Mouse (Mus musculus): ENCODE measurements around the gene Ndufs8. TPM values are rescaled to one million over a fixed set of nuclear protein-coding genes. Genes with fewer than 3 reads are reported as not detected.
A peak's percentile ranks its signal among the peaks of the same experiment; 100 is the strongest.

Ndufs8 gene
- polyA plus RNA-seq, 1 experiment from 2014 or later: 258 TPM

- 76% methylated on average over 5 of the region's 5 CpGs for WGBS
- Histone ChIP-seq H3K9me3 (no peaks in the 10 kb centered on the region), H3K27ac (replicated peaks) (no peak overlapping the region), H3K27me3 (replicated peaks; ENCODE audit: low read depth, poor library complexity, severe bottlenecking) (no peaks in the 10 kb centered on the region), H3K4me3 (no peak overlapping the region), H3K36me3 (replicated peaks) (peaks cover 41% of the 10 kb centered on the region), H3K4me1 (peaks cover 54% of the 10 kb centered on the region)
- no peak for DNase-seq (ENCODE audit: low spot score)
Measured at GRCm38 (mm10) chr19:3910206-3910605, 2.4 kb downstream of the Ndufs8 start.

DNA sequence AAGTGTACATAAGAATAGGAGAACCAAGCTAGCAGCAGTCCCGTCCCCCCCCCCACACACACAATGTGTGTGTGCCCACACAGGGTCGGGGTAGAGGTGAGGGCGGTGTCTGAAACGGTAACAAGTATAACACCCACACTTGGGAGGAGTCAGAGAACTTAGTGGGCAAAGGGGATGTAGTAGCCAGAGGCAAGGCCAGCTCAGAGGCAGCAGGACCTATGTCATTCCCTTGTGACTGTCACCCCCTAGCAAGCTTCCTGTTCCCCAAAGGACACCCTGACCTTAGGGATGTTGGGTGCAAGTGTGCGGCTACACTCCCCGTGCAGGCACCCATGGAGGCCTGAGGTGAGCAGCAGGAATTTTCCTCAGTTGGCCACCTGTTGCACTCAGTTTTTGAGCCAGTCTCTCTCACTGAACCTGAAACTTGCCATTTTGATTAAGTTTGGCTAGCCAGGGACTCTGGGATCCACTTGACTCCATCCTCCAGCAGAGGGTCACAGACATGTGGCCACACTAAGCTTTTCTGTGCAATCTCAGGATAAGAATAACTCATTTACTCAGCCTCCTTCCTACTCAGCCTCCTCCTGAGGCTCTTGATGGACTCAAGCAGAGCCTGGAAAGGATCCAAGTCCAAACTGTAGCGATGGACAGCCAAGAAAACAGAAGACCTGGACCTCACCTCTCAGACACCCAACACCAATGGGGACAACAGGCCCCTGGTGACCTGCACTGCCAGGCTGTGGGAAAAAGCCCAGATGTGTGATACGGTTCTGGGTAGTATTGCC lies 4.5 kb downstream of the Ndufs8 start:
- H3K36me3 ChIP-seq (replicated peaks): peaks cover 50% of the 10 kb centered on the region
- no peak for DNase-seq (ENCODE audit: low spot score)
- WGBS: 85% methylated on average over 8 of the region's 8 CpGs
- peaks cover 63% of the 10 kb centered on the region for H3K4me1 ChIP-seq
- H3K27me3 ChIP-seq (replicated peaks; ENCODE audit: low read depth, poor library complexity, severe bottlenecking): no peaks in the 10 kb centered on the region
- no peaks in the 10 kb centered on the region for H3K9me3 ChIP-seq
- H3K4me3 ChIP-seq: peak overlapping the region; percentile 66; the same call in 1 of the 2 replicates
- H3K27ac ChIP-seq (replicated peaks): no peak overlapping the region

GRCm38 (mm10) chr19:3906795-3907786 lies 5.5 kb downstream of the Ndufs8 start, which contains the start of gene Tcirg1:
Gene Tcirg1, minus strand, starts transcription at chr19:3907133.
- 5% methylated on average over 36 of the region's 36 CpGs for WGBS
- Histone ChIP-seq H3K36me3 (replicated peaks) (peaks cover 60% of the 10 kb centered on the region), H3K27ac (replicated peaks) (peak within 1 kb of the TSS; percentile 82), H3K9me3 (no peaks in the 10 kb centered on the region), H3K27me3 (replicated peaks; ENCODE audit: low read depth, poor library complexity, severe bottlenecking) (no peaks in the 10 kb centered on the region), H3K4me3 (peak within 1 kb of the TSS; percentile 66), H3K4me1 (peaks cover 69% of the 10 kb centered on the region)
- peak; percentile 80 for DNase-seq (ENCODE audit: low spot score)

GRCm38 (mm10) chr19:3906326-3906725 lies 6.2 kb downstream of the Ndufs8 start:
- peak overlapping the region; percentile 82 for H3K27ac ChIP-seq (replicated peaks)

GRCm38 (mm10) chr19:3905261-3905969 lies 7.2 kb downstream of the Ndufs8 start:
- H3K27ac ChIP-seq (replicated peaks): peak overlapping the region; percentile 82
- peaks cover 59% of the 10 kb centered on the region for H3K36me3 ChIP-seq (replicated peaks)
- H3K9me3 ChIP-seq: no peaks in the 10 kb centered on the region
- WGBS: 20% methylated on average over 6 of the region's 6 CpGs
- peaks cover 60% of the 10 kb centered on the region for H3K4me1 ChIP-seq
- peak overlapping the region; percentile 66 for H3K4me3 ChIP-seq
- no peak for DNase-seq (ENCODE audit: low spot score)
- H3K27me3 ChIP-seq (replicated peaks; ENCODE audit: low read depth, poor library complexity, severe bottlenecking): no peaks in the 10 kb centered on the region

More at GRCm38 (mm10) chr19:3906326-3906725, 6.2 kb downstream of the Ndufs8 start:
- no peaks in the 10 kb centered on the region for H3K9me3 ChIP-seq
- no peak for DNase-seq (ENCODE audit: low spot score)
- H3K36me3 ChIP-seq (replicated peaks): peaks cover 64% of the 10 kb centered on the region
- H3K4me1 ChIP-seq: peaks cover 61% of the 10 kb centered on the region
- H3K4me3 ChIP-seq: peak overlapping the region; percentile 66
- H3K27me3 ChIP-seq (replicated peaks; ENCODE audit: low read depth, poor library complexity, severe bottlenecking): no peaks in the 10 kb centered on the region
- 38% methylated on average over 10 of the region's 10 CpGs for WGBS

- H3K4me3 ChIP-seq: peak overlapping the region; percentile 4; the same call in 1 of the 2 replicates
- no peaks in the 10 kb centered on the region for H3K27me3 ChIP-seq (replicated peaks; ENCODE audit: low read depth, poor library complexity, severe bottlenecking)
- WGBS: 65% methylated on average over 10 of the region's 10 CpGs
- H3K4me1 ChIP-seq: peaks cover 56% of the 10 kb centered on the region
- no peak overlapping the region; the same call in 1 of the 2 replicates for H3K27ac ChIP-seq (replicated peaks)
- peaks cover 56% of the 10 kb centered on the region for H3K36me3 ChIP-seq (replicated peaks)
- H3K9me3 ChIP-seq: no peaks in the 10 kb centered on the region
- no peak for DNase-seq (ENCODE audit: low spot score)
Measured at GRCm38 (mm10) chr19:3904363-3904675, 8.3 kb downstream of the Ndufs8 start.

GRCm38 (mm10) chr19:3903648-3904362 lies 8.8 kb downstream of the Ndufs8 start:
- H3K4me1 ChIP-seq: peaks cover 56% of the 10 kb centered on the region
- no peaks in the 10 kb centered on the region for H3K9me3 ChIP-seq
- H3K27me3 ChIP-seq (replicated peaks; ENCODE audit: low read depth, poor library complexity, severe bottlenecking): no peaks in the 10 kb centered on the region
- 65% methylated on average over 25 of the region's 25 CpGs for WGBS
- peaks cover 54% of the 10 kb centered on the region for H3K36me3 ChIP-seq (replicated peaks)
- DNase-seq (ENCODE audit: low spot score): no peak
- H3K4me3 ChIP-seq: peak overlapping the region; percentile 4; the same call in 1 of the 2 replicates
- H3K27ac ChIP-seq (replicated peaks): peak overlapping the region; percentile 11; the same call in 1 of the 2 replicates

GRCm38 (mm10) chr19:3902966-3903365 lies 9.6 kb downstream of the Ndufs8 start:
- 86% methylated on average over 12 of the region's 12 CpGs for WGBS
- H3K27me3 ChIP-seq (replicated peaks; ENCODE audit: low read depth, poor library complexity, severe bottlenecking): no peaks in the 10 kb centered on the region
- 0 out of 2 replicates have a peak overlapping the region, but pooled peaks have one; percentile 11 for H3K27ac ChIP-seq (replicated peaks)
- H3K36me3 ChIP-seq (replicated peaks): peaks cover 53% of the 10 kb centered on the region
- peaks cover 56% of the 10 kb centered on the region for H3K4me1 ChIP-seq
- no peaks in the 10 kb centered on the region for H3K9me3 ChIP-seq
- H3K4me3 ChIP-seq: no peak overlapping the region
- DNase-seq (ENCODE audit: low spot score): no peak

DNA sequence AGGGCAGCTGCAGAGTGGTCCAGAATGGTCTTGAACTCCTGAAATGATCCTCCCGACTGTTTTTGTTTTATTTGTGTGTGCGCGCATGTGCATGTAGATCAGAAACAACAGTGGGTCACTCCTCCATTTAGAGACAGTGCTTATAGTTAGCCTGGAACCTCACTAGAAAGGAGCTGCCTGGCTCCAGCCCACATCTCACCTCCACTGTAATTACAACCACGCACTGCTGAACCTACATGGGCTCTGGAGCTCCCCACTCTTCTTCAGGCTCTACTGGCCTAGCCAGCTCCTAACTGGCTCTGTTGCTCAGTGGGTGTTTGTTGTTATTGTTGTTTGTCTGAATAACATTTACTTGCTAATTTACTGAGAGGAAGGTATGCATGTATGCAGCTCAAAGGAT lies 13.0 kb downstream of the Ndufs8 start:
- peaks cover 82% of the 10 kb centered on the region for H3K36me3 ChIP-seq (replicated peaks)
- WGBS: 95% methylated on average over 4 of the region's 4 CpGs
- no peaks in the 10 kb centered on the region for H3K27me3 ChIP-seq (replicated peaks; ENCODE audit: low read depth, poor library complexity, severe bottlenecking)

GRCm38 (mm10) chr19:3898952-3899351 lies 13.6 kb downstream of the Ndufs8 start:
- Histone ChIP-seq H3K36me3 (replicated peaks) (peaks cover 89% of the 10 kb centered on the region), H3K4me1 (peaks cover 28% of the 10 kb centered on the region), H3K27me3 (replicated peaks; ENCODE audit: low read depth, poor library complexity, severe bottlenecking) (no peaks in the 10 kb centered on the region), H3K9me3 (no peaks in the 10 kb centered on the region), H3K27ac (replicated peaks) (no peak overlapping the region), H3K4me3 (no peak overlapping the region)
- WGBS: 86% methylated on average over 7 of the region's 7 CpGs
- DNase-seq (ENCODE audit: low spot score): no peak

More for the DNA sequence above, 13.0 kb downstream of the Ndufs8 start:
- Histone ChIP-seq H3K4me1 (peaks cover 35% of the 10 kb centered on the region), H3K27ac (replicated peaks) (no peak overlapping the region), H3K4me3 (no peak overlapping the region), H3K9me3 (no peaks in the 10 kb centered on the region)
- no peak for DNase-seq (ENCODE audit: low spot score)

DNA sequence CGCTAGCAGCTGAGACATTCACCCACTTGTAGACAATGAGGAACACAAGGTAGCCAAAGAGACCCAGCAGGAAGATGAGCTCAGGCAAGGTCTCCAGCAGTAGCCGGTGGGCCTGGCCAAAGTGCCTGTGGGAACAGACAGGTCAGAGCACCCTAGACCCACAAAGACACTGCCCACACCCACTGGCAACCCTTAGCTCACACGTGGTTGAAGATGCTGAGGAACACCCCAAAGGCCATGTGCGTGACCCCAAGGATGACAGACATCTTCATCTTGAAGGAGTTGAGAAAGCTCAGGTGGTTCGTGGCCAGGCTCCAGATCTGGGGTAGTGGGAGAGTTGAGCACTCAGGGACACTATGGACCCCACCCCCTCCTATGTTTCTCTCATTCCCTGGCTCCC lies 15.0 kb downstream of the Ndufs8 start:
- WGBS: 94% methylated on average over 5 of the region's 5 CpGs
- Histone ChIP-seq H3K4me1 (peaks cover 14% of the 10 kb centered on the region), H3K36me3 (replicated peaks) (peaks cover 89% of the 10 kb centered on the region), H3K27ac (replicated peaks) (no peak overlapping the region), H3K27me3 (replicated peaks; ENCODE audit: low read depth, poor library complexity, severe bottlenecking) (no peaks in the 10 kb centered on the region), H3K9me3 (no peaks in the 10 kb centered on the region), H3K4me3 (no peak overlapping the region)
- no peak for DNase-seq (ENCODE audit: low spot score)

Measured in embryonic facial prominence, embryonic 10.5 days (tissue).